Mouse (Mus musculus) stomach, embryonic 14.5 days (tissue): ENCODE results near the gene Clip2. TPM values are rescaled to one million over a fixed set of nuclear protein-coding genes. Genes with fewer than 3 reads are reported as not detected.
A peak's percentile ranks its signal among the peaks of the same experiment; 100 is the strongest.

ENCODE experiments used
- ATAC-seq: fragments of 200-750 bp; cut with Nextera tagmentation; 2 replicates; pipeline ENCODE4 v1.8.0; 2017; ENCODE audit warnings: low read depth, moderate TSS enrichment; ENCODE audit not compliant: insufficient number of reproducible peaks, insufficient read depth, low FRiP score
- H3K27ac ChIP-seq: fragments of 300-500 bp; sonication (generic); 2 replicates; pipeline ENCODE4 v1.5.1; 2014; ENCODE audit warnings: mild to moderate bottlenecking, low read length, moderate library complexity, mixed read lengths
- H3K27me3 ChIP-seq: fragments of 300-500 bp; sonication (generic); 2 replicates; pipeline ENCODE4 v1.6.1; 2014; ENCODE audit warnings: low read length, control low read depth, mixed read lengths; ENCODE audit not compliant: control insufficient read depth, insufficient read depth
- H3K36me3 ChIP-seq: fragments of 300-500 bp; sonication (generic); 2 replicates; pipeline ENCODE4 v1.6.1; 2014; ENCODE audit warnings: mild to moderate bottlenecking, control low read depth, low read length, moderate library complexity, mixed read lengths; ENCODE audit not compliant: control insufficient read depth, insufficient read depth
- H3K4me1 ChIP-seq: fragments of 300-500 bp; sonication (generic); 2 replicates; pipeline ENCODE4 v1.6.1; 2014; ENCODE audit warnings: low read length, control low read depth, mixed read lengths; ENCODE audit not compliant: control insufficient read depth, insufficient read depth
- H3K4me2 ChIP-seq: fragments of 300-500 bp; sonication (generic); replicated peaks from 2 replicates; pipeline ENCODE4 v1.6.1; 2014; ENCODE audit warnings: low read depth, low read length, control low read depth
- H3K4me3 ChIP-seq: fragments of 300-500 bp; sonication (generic); 2 replicates; pipeline ENCODE4 v1.5.1; 2014; ENCODE audit warnings: low read depth, low read length, control low read depth
- H3K9ac ChIP-seq: fragments of 300-500 bp; sonication (generic); replicated peaks from 2 replicates; pipeline ENCODE4 v1.6.1; 2014; ENCODE audit warnings: low read depth, mild to moderate bottlenecking, control low read depth, low read length, moderate library complexity, mixed read lengths
- H3K9me3 ChIP-seq: fragments of 300-500 bp; sonication (generic); 2 replicates; pipeline ENCODE4 v1.6.1; 2016; ENCODE audit warnings: low read depth, low read length, control low read depth; ENCODE audit not compliant: control insufficient read depth
- WGBS: fragments of 180-500 bp; shearing (Covaris S2); extraction: QIAGEN DNeasy Blood & Tissue Kit; methylation state at CpG from one replicate; pipeline ENCODE4 v1.1.7; 2014; 5-methylcytosine and 5-hydroxymethylcytosine counted together
- polyA plus RNA-seq: library from polyadenylated mRNA; unstranded; fragments of >200 nt; fragmentation: Nextera tagmentation; extraction: Ambion mirVana; gene quantifications from 2 replicates; pipeline ENCODE4 v1.2.1, GENCODE M21; 2014

Clip2 gene
- polyA plus RNA-seq, 1 experiment from 2014 or later, result 4.4 TPM

- Histone ChIP-seq H3K9me3 (no peaks in the 10 kb centered on the region), H3K4me2 (no peak overlapping the region), H3K27ac (no peak overlapping the region), H3K4me3 (no peak overlapping the region), H3K9ac (no peak overlapping the region), H3K36me3 (no peaks in the 10 kb centered on the region), H3K27me3 (no peaks in the 10 kb centered on the region), H3K4me1 (peaks cover 33% of the 10 kb centered on the region)
- no peak for ATAC-seq
- WGBS, result 66% methylated on average over 19 of the region's 19 CpGs
Measured at GRCm38 (mm10) chr5:134544516-134545241, 7.6 kb downstream of the Clip2 start.

GRCm38 (mm10) chr5:134541640-134542039, 10.6 kb downstream of the Clip2 start:
- peak overlapping the region; percentile 53 for H3K27ac ChIP-seq
- H3K9me3 ChIP-seq, result no peaks in the 10 kb centered on the region
- WGBS, result 32% methylated on average over 7 of the region's 7 CpGs
- peak; percentile 16; the same call in 1 of the 2 replicates for ATAC-seq
- H3K4me2 ChIP-seq, result no peak overlapping the region
- peaks cover 28% of the 10 kb centered on the region for H3K4me1 ChIP-seq
- H3K36me3 ChIP-seq, result no peaks in the 10 kb centered on the region
- no peak overlapping the region for H3K4me3 ChIP-seq
- H3K27me3 ChIP-seq, result no peaks in the 10 kb centered on the region
- no peak overlapping the region for H3K9ac ChIP-seq

- 81% methylated on average over 6 of the region's 6 CpGs for WGBS
Measured at GRCm38 (mm10) chr5:134540881-134541280, 11.4 kb downstream of the Clip2 start.

GRCm38 (mm10) chr5:134539891-134540290, 12.3 kb downstream of the Clip2 start:
- Histone ChIP-seq H3K4me2 (0 out of 2 replicates have a peak overlapping the region, but pooled peaks have one; percentile 5), H3K36me3 (peaks cover 5% of the 10 kb centered on the region), H3K4me3 (no peak overlapping the region), H3K9me3 (no peaks in the 10 kb centered on the region), H3K27ac (peak overlapping the region; percentile 83), H3K27me3 (no peaks in the 10 kb centered on the region), H3K4me1 (peaks cover 28% of the 10 kb centered on the region), H3K9ac (no peak overlapping the region)
- WGBS, result 10% methylated on average over 3 of the region's 3 CpGs
- peak; percentile 70; the same call in 1 of the 2 replicates for ATAC-seq

More at GRCm38 (mm10) chr5:134540881-134541280, 11.4 kb downstream of the Clip2 start:
- Histone ChIP-seq H3K36me3 (no peaks in the 10 kb centered on the region), H3K27me3 (no peaks in the 10 kb centered on the region), H3K27ac (peak overlapping the region; percentile 76; the same call in 1 of the 2 replicates), H3K9ac (no peak overlapping the region), H3K4me1 (peaks cover 28% of the 10 kb centered on the region), H3K9me3 (no peaks in the 10 kb centered on the region), H3K4me3 (no peak overlapping the region), H3K4me2 (no peak overlapping the region)
- ATAC-seq, result no peak

- Histone ChIP-seq H3K4me1 (peaks cover 14% of the 10 kb centered on the region), H3K4me2 (no peak overlapping the region), H3K36me3 (peaks cover 15% of the 10 kb centered on the region), H3K27me3 (no peaks in the 10 kb centered on the region), H3K27ac (no peak overlapping the region), H3K9ac (no peak overlapping the region), H3K4me3 (no peak overlapping the region), H3K9me3 (no peaks in the 10 kb centered on the region)
- WGBS, result 90% methylated on average over 6 of the region's 6 CpGs
- no peak for ATAC-seq
Measured at GRCm38 (mm10) chr5:134536036-134536435, 16.2 kb downstream of the Clip2 start.

- Histone ChIP-seq H3K27ac (no peak overlapping the region), H3K36me3 (peaks cover 15% of the 10 kb centered on the region), H3K27me3 (no peaks in the 10 kb centered on the region), H3K4me3 (no peak overlapping the region), H3K4me2 (no peak overlapping the region), H3K4me1 (no peaks in the 10 kb centered on the region), H3K9ac (no peak overlapping the region), H3K9me3 (no peaks in the 10 kb centered on the region)
- ATAC-seq, result no peak
- 92% methylated on average over 6 of the region's 6 CpGs for WGBS
Measured at GRCm38 (mm10) chr5:134532417-134532816, 19.8 kb downstream of the Clip2 start.

- H3K36me3 ChIP-seq, result peaks cover 15% of the 10 kb centered on the region
- H3K4me1 ChIP-seq, result no peaks in the 10 kb centered on the region
- H3K4me2 ChIP-seq, result no peak overlapping the region
- no peak for ATAC-seq
- 89% methylated on average over 9 of the region's 9 CpGs for WGBS
- H3K4me3 ChIP-seq, result no peak overlapping the region
- H3K9me3 ChIP-seq, result no peaks in the 10 kb centered on the region
- no peak overlapping the region for H3K27ac ChIP-seq
- H3K27me3 ChIP-seq, result no peaks in the 10 kb centered on the region
- H3K9ac ChIP-seq, result no peak overlapping the region
Measured at GRCm38 (mm10) chr5:134531585-134531984, 20.6 kb downstream of the Clip2 start.

GRCm38 (mm10) chr5:134530830-134531229, 21.4 kb downstream of the Clip2 start:
- H3K36me3 ChIP-seq, result peaks cover 15% of the 10 kb centered on the region
- H3K4me1 ChIP-seq, result no peaks in the 10 kb centered on the region
- H3K4me3 ChIP-seq, result no peak overlapping the region
- H3K27me3 ChIP-seq, result no peaks in the 10 kb centered on the region
- H3K9ac ChIP-seq, result no peak overlapping the region
- H3K4me2 ChIP-seq, result no peak overlapping the region
- H3K27ac ChIP-seq, result no peak overlapping the region
- ATAC-seq, result no peak
- no peaks in the 10 kb centered on the region for H3K9me3 ChIP-seq
- 75% methylated on average over 7 of the region's 7 CpGs for WGBS
